Mouse (Mus musculus) frontal cortex, postnatal 10 days (tissue): ENCODE data around the gene Ccdc105.

Experiments
- DNase-seq, 2 experiments: peaks; one replicate each; pipeline ENCODE4 v3.0.0; 2022; ENCODE audit warnings: low spot score in 2 of 2, mixed read lengths in 1 of 2

Ccdc105 gene

GRCm38 (mm10) chr10:78752452-78753191 lies at the start of gene Ccdc105:
Ccdc105 (minus strand) TSS chr10:78753065.
- DNase-seq = peak; percentile 78 to 82

GRCm38 (mm10) chr10:78801449-78801848 lies 48.6 kb upstream of the Ccdc105 start:
- DNase-seq = no peak

GRCm38 (mm10) chr10:78790561-78790960 lies 37.7 kb upstream of the Ccdc105 start:
- no peak for DNase-seq

- peak; percentile 89 to 90 for DNase-seq
These were observed 34.8 kb upstream of the Ccdc105 start for GRCm38 (mm10) chr10:78787566-78788087.

- peak in 1 of 2 experiments; percentile 25 for DNase-seq
These were observed 27.3 kb upstream of the Ccdc105 start, which contains the start of gene Slc1a6 for GRCm38 (mm10) chr10:78779981-78780651. Slc1a6 (plus strand) TSS chr10:78780496.

GRCm38 (mm10) chr10:78779527-78779926 lies 26.7 kb upstream of the Ccdc105 start:
- DNase-seq = peak in 1 of 2 experiments; percentile 12

- DNase-seq = no peak
These were observed 23.0 kb upstream of the Ccdc105 start for GRCm38 (mm10) chr10:78775830-78776229.

GRCm38 (mm10) chr10:78765570-78765969 lies 12.7 kb upstream of the Ccdc105 start:
- no peak for DNase-seq

- DNase-seq = peak; percentile 60 to 78
These were observed 3.2 kb upstream of the Ccdc105 start for GRCm38 (mm10) chr10:78756021-78756420.

- no peak for DNase-seq
These were observed 3.9 kb downstream of the Ccdc105 start for GRCm38 (mm10) chr10:78748946-78749345.

GRCm38 (mm10) chr10:78748161-78748560 lies 4.7 kb downstream of the Ccdc105 start:
- DNase-seq = no peak

- no peak for DNase-seq
These were observed 5.7 kb downstream of the Ccdc105 start for GRCm38 (mm10) chr10:78747035-78747721.

GRCm38 (mm10) chr10:78745453-78746232 lies 7.2 kb downstream of the Ccdc105 start:
- no peak for DNase-seq

GRCm38 (mm10) chr10:78743721-78744120 lies 9.1 kb downstream of the Ccdc105 start:
- DNase-seq = no peak

GRCm38 (mm10) chr10:78739821-78740220 lies 13.0 kb downstream of the Ccdc105 start:
- DNase-seq = no peak

GRCm38 (mm10) chr10:78727876-78728275 lies 25.0 kb downstream of the Ccdc105 start:
- no peak for DNase-seq

- DNase-seq = no peak
These were observed 25.8 kb downstream of the Ccdc105 start for GRCm38 (mm10) chr10:78727035-78727434.

GRCm38 (mm10) chr10:78723416-78723815 lies 29.4 kb downstream of the Ccdc105 start:
- DNase-seq = no peak

- peak; percentile 18 to 32 for DNase-seq
These were observed 30.2 kb downstream of the Ccdc105 start for GRCm38 (mm10) chr10:78722654-78723053.

GRCm38 (mm10) chr10:78722036-78722435 lies 30.8 kb downstream of the Ccdc105 start:
- no peak for DNase-seq

- DNase-seq = no peak
These were observed 34.8 kb downstream of the Ccdc105 start, which contains the start of gene Casp14 for GRCm38 (mm10) chr10:78718056-78718455. Casp14 (minus strand) TSS chr10:78718294.
